Mouse (Mus musculus) heart, adult 9 months (tissue): ENCODE measurements at regions not wholly inside any gene's neighbourhood (a gene's known extent, or its start where the extent isn't known, plus 50 kb on each side); places are given as distances from the start of the nearest gene placed in this dataset.

Source experiments
- DNase-seq, 2 experiments: peaks; one replicate each; pipeline ENCODE4 v3.0.0; 2022; ENCODE audit warnings: low spot score in 2 of 2

DNA sequence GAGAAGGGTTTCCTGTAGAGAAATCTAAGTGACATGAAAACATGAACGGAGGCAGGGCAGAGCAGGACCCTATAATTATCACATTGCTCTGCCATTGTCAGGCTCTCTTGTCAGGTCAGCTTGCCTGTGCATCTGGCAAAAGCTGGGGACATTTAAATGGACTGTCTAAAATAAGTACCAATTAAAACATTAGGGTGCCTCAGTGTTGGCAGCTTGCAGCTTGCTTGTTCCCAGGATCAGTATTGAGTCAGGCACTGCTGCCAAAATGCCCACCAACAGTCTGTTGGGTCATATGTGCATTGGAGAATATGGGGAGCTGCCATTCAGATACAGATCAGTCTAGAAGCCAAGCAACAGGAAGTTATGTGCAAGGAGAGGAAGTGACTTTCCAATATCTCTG, 349.5 kb upstream of the B3gat1 start:
- no peak for DNase-seq

DNA sequence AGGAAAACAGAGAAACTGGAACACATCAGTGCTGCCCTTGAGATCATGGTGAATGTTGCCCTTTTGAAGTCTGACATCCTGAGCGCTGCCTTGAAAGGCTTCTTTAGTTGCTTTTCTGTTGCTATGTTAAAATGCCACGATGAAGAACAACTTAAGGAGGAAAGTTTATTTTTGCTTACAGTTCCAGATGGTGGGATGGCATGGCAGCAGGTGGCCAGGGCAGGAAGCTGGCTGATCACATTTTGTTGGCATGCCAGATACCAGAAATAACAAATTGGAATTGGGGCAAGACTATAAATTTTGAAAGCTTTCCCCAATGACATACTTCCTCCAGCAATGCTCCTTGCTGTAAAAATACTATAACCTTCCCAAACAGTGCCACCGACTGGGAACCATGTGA, 334.9 kb upstream of the B3gat1 start:
- DNase-seq, result no peak

DNA sequence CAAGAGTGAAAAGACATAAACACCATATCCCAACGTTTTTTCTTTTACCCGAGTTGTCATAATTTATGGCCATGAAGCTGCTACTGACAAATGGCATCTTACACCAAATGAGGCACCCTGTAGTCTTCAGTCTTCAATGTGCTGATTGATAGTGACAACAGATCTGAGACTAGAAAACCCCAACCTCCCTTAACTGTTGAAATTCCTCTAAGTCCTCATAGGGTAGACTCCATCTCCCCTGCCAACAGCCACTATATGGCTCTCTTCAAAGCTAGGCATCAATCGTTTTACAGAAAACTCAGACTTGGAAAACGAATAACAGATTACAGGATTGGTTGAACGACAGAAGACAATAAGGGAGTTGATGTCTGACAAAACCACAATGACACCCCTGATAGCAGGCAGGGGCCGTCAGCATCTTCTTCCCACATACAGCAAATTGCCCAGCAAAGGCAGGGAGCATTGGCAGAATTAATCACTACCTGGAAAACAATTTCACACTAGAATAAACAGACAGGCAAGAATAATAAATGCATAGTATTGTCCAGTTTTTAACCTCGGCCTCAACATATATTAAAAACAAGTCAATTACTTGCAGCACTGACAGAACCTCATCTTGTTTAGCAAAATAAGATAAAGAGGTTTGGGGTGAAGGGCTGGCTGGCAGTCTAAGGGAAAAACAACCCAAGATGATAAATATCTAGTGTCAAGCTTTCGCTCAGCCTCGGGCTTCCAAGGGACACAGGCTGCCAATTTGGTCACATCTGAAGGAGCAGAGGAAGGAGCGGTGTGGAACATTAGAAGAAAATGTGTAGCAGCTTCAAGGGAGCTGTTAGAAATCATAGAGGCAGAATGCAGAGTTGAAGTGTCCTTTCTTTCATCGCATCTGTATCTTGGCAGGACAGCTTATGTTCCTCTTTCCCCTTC, 310.4 kb upstream of the B3gat1 start:
- no peak for DNase-seq

DNA sequence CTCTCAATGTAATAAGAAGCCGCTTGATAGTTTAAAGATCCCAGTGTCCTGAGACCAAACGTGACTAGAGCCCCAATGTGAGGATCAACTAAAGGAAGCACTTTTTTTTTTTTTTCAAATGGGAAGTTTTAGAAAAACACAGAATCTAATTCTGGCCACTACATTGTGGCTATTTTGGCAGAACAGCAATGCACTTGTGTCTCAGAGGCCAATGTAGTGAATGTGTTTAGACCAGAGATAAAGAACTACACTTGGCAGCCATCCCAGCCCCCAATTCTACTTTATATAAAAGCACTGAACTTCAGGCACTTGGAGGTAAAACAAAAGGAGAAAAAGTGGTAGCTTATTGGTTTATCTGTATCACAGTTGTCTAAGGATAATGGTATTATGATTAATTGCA, 298.0 kb upstream of the B3gat1 start:
- DNase-seq, result no peak

DNA sequence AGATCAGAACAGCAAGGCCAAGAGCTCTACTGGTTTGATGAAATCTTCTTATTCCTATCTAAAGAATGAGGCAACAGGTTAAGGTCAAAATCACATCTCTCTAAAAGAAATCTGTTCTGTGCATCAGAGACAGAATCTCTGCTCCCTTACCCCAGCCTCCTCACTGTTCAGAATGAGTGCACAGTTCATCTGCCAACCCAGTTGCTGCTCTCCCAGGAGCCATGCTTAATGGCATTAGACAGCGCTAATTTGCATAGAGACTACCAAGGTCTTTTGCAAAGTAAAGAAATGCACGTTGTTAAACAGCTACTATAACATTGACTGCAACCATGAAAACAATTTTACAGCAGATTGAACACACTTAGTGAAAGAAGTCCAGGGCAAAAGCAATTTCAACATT, 296.3 kb upstream of the B3gat1 start:
- DNase-seq, result no peak

DNA sequence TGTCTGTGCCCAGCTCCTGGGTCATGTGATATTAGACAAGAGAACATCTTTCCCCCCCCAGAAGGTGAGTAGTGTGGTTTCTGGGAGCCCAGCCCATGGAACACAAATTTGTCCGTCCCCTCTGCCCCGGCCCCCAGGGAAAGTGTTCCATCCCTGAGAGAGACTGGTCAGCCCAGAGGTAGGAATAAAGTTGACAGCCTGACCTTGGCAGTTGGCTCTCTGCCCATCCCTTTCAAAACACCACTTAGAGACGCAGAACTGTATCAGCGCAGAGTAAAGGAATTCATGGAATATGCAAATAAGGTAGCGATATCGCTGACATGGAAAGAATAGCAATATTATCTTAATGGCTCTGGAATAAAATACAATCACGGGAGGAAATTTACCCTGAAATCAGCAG, 279.6 kb upstream of the B3gat1 start:
- DNase-seq, result peak in 1 of 2 experiments; percentile 2

DNA sequence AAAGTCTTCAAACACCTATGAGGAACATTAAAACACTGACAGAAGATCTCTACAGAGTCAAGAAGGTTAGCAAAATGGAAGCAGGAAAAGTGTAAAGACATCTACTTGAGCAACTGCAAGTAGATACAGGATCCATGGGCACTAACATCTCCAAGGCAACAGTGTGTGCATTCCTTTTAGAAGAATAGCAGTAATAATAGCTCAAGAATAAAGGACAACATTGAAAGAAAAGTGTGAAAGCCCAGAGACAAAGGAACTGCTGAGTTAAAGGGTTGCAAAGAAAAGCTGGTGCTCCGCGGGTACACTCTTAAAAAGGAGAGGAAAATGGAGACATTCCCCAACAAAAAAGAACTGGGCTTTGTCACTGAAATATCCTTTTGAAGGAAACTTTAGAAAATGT, 272.4 kb upstream of the B3gat1 start:
- no peak for DNase-seq

DNA sequence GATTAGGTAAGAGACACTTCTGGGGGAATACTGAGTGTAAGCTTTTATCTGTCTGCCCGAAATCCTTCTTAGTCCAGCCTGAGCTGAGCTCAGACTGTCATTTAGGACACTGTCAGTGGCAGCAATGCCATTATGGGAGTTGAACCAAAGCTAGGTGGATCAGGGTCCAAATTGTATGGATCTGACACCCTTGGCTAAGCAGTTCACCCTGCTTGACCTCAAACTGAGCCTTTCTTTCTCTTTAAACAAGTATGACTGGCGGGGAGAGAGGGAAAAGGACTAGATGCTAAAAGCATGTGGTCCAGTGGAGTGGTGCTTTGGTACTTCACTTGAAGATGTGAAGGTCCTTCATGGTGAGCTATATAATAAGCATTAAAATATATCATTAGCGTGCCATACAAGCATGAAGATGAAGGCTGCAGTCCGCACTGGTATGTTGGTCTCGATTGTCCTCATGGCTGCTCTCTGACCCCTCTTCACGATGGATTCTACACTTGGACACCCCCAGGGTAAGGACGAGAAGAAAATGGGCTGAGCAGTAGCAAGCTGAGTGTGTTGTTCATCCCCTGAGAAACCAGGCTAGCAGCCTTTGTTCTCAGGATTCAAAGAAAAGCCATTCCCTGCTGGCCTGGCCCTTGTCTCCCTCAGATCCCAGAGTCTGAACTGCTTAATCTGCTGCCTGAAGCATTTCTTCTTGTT, 262.7 kb upstream of the B3gat1 start:
- DNase-seq, result no peak

DNA sequence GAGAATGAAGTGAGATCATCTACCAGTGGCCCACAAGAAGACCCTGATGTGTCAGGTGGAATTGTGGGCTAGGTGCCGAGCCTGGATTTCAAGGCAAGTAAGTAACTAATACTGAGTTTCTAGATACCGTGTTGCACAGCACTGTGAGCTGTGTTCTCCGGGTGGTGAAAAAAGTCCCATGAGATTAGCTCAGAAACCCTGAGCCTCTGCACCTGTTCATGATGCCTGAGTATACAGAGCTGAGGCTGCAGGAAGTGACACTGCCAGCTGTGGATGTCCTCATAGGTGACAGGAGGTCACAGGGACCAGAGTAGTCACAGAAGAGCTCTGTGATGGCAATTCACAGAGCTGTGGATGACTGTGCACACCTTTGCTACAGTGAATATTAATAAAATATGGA, 257.2 kb upstream of the B3gat1 start:
- DNase-seq, result no peak

DNA sequence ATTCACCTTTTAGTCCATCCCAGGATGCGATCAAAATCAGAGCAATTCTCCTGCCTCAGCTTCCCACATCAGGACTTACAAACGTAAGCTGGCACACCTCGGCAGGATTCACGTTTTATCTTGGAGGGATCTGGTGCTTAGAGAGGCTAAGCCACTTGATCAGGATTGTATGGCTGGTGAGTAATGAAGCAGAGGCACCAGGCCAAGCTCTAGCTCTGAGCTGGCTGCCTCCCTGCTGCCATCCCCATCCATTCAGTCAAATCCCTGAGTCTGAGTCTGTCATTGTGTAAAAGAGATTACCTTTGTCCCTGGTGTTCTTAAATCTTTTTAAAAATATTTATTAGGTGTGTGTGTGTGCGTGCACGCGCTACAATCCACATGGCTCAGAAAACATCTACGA, 252.6 kb upstream of the B3gat1 start:
- DNase-seq, result no peak

DNA sequence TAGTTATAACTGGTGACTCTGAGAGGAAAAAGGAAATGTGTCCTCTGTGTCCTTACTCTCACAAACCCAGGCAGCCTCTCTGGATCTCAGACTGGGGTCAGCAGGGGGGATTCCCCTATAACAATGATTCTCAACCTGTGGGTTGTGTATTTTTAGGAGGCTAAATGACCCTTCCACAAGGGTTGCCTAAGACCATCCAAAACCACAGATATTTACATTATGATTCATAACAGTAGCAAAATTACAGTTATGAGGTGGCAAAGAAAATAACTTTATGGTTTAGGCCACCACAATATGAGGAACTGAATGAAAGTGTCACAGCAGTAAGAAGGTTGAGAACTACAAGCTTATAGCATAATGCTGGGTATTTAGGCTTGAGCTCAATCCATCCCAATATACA, 251.6 kb upstream of the B3gat1 start:
- no peak for DNase-seq

DNA sequence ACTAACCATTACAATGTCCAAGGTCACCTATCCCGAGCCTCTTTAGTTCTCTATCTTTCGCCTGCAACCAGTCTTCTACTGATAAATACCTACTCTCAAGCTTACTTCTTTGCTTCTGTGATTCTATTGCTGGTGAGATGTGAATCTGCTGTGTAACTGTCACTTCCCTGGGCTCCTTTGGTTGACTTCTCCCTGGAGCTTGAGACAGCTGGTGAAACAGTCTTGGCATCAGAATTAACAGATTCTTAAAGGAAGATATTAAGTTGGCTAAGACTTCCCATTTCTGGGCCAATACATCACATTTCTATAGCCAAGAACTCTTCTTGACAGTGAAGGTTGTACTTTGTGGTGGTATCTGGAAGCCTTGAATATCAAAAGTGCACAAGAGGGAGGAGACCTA, 239.8 kb upstream of the B3gat1 start:
- DNase-seq, result no peak

DNA sequence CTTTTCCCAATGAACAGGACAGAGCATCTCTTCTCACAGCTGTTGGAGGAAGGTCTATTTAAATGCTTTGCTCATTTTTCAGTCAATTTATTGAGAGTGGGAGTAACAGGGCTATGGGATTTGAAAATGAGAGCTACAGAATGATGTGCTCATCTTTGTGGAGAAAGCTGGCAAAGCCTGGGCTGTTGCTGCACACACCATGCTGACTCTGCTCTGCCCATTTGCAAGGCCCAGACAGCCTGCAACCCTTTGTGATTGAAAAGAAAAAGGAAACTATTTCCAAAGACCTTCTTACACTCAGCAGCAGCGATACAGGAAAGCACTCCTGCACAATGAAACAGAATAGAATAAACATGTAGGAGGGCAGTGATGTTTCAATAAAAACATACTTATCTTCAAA, 231.5 kb upstream of the B3gat1 start:
- DNase-seq, result no peak

DNA sequence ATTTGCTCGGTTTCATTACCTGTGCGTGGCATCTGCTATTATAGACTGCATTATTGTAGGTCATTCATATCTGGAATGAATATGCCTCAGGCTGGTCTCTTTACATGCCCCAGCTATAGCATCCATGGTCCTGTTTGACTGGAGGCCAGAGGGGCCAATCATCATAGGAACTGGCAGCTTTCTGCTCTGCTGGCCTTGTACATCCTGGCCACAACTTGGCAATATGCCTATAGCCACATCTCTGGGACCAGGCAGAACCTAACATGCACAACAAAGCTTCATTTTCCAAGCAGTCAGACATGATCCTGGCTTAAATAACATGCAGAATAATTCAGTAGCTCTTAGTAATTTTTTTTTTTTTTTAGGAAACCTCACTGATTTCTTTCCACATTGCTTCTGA, 227.6 kb upstream of the B3gat1 start:
- DNase-seq, result no peak

DNA sequence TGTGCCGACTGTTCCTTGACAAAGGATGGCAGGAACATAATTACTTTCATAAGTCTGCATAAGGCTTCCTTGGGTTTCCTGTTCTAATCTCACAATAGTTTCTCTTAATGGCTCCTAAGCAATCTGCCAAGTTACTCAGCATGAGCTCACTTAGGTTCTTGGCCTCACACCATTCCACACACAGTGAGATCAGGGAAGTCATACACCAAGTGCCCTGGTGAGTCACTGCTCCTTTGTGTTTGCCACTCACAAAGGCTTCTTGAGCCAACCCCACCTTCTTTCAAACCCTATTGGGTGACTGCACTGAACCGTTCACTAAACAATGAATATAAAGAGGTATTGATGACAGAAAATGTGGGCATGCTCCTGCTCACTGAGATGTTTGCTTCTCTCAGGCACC, 214.9 kb upstream of the B3gat1 start:
- peak; percentile 13 to 38 for DNase-seq

DNA sequence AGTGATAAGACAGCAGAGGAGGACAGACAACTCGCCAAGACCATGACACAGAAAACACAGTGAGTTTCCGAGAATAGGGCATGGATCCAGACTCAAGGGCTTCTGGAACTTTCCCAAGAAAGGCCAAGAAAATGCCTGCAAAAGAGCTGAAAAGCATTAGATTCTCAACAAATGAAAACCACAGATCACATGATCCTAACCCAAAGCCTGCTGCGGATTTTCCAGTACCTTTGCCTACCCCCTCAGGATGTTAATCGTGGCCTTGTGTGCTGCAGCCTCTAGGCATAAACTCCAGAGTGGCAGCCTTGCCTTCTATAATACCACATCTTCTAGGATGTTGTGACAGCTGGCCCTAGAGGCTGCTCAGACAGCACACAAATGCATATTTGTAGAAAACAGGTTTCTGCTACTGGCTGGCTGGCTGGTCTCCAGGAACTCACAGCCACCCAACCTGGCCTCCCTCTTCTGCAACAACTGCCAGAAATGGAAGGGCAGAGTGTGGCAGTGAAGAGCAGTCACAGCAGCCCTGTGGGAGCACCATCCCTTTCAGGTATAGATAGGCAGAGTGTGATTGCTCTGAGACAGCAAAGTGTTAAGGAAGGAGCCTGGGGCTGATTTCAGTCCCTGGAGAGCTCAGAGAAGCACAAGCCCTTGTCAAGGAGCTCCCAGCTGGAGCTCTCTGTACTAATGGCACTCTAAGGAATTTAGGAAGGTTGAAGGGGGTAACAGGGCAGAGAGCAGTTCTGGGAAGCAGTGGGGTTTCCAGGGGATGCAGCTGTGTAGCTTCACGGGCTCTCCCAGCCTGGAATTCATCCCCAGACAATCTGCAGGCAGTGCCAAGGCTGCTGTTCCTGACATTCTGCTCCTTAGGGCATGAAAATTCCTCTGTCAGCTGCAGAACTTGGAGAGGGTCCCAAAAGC, 213.7 kb upstream of the B3gat1 start:
- DNase-seq, result peak; percentile 50 to 63

DNA sequence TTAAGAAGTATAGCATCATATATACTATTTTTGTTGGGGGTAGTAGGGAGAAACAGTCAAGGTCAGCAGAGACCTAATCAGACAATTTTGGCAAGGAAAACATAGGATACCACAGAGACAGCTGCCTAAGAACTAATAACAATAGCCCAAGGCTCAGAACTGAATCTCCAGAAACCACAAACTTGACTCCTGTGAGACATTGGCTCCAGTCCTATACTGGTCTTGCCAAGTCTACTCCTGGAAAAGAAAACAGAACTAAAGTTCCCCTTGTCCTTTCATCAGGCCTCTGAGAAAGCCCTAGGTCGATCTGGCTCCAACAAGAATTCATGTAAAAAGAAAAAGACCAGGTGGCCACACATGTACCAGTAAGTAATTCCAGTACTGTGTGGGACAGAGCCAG, 209.4 kb upstream of the B3gat1 start:
- peak; percentile 42 to 54 for DNase-seq

DNA sequence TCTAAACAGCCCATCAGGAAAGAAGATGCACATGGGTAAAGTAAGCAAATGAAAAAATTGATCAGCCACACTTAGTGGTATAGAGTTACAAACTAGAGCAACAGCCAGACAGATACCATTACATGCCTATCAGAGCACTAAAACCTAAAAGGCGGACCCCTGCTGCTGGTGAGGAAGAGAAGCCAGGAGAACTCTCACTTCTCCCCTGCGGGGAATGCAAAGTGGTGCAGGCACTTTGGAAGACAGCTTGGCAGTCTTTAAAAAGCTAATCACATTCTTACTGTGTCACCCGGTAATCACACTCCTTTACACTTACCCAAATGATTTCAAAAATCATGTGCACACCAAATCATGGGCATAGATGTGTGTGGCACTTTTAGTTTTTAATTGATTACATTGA, 204.8 kb upstream of the B3gat1 start:
- DNase-seq, result no peak

DNA sequence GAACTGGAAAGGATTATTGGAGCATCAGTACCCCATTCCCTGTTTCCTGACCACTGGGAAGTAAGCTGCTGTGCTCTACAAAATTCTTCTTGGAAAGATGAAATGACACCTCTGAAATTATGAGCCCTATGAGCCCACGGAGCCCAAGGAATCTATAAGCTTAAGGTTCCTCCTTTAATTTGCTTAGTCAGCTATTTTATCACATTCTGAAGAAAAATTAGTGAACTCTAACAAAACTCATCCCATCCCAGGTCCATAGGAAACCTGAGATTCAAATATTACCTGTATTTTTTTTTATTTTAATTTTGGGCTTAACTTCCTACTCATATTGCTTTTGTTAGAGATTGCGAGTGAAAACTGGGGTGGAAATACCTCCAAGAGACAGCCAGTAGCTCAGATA, 194.5 kb upstream of the B3gat1 start:
- no peak for DNase-seq

DNA sequence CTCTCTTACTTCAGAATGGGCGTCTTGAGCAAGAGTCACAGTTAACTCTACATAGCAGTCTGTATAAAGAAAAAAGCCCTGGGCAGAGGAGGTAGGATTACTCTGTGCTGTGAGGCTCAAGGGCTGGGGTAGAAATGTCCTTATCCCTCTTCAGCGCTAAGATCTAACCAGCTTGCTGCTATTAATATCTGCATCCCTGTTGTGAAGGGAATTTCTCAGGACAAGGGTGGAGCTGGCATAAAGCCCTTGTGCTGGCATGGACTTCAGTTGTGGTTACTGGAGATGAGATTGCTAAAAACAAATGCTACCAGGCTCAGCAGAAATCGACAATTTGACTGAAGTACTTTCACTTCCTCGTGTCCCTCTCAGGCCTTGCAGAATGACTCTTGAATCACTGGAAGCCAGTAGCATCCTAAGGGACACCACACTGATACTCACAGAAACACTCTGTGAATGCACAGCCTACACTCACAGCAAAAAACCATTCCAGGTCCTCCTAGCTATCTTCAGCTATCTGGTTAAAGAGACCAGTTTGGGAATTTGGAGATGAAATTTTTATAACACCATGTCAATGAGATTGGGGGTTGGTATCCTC, 185.1 kb upstream of the B3gat1 start:
- DNase-seq, result peak; percentile 11 to 42

DNA sequence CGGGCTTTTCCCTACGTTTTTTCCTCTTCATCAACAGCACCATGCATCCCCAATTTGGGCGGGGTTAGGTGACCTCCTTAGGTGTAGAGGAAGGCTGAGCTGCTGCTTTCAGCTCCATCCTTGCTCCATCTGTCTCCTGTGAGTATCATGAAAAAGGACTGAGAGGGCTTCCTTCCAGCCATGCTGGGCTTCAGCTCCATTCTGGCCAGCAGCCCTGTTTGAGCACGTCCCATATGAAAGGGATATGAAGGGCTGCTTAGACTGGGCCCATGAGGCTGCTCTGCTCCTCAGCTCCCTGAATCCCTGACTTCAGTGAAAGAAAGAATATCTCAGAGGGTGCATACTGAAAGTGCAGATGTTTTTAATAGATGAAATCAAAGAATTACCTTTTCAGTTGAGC, 184.4 kb upstream of the B3gat1 start:
- no peak for DNase-seq

DNA sequence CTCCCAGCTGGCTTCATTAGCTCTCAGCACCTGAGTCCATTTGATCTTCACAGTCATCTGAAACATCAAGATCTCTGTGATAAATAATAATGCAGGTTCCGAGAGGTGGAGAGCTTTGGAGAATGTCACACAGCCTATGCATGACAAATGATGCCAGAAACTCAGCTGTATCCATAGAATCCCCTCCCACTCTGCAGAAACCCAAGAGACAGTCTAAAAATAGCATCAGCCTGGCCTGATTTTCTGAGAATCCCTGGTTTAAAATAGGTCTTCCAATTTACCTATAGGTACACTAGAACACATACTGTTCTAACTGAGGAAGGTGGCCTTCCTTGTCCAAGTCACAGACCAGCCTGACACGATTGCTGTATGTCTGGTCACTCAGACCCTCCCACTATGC, 184.0 kb upstream of the B3gat1 start:
- no peak for DNase-seq
